Mouse (Mus musculus) liver, adult 2 months (tissue): ENCODE measurements at regions not wholly inside any gene's neighbourhood (a gene's known extent, or its start where the extent isn't known, plus 50 kb on each side); places are given as distances from the start of the nearest gene placed in this dataset.

Experiments used
- DNase-seq: peaks from one replicate; pipeline ENCODE4 v3.0.0-alpha.2; 2011; ENCODE audit warnings: low read depth, low spot score; ENCODE audit errors: extremely low read depth
- H3K27ac ChIP-seq: fragments of 200-500 bp; replicated peaks from 2 replicates; pipeline ENCODE4 v1.5.1; 2012; ENCODE audit warnings: low read depth, mild to moderate bottlenecking, control low read depth, inconsistent platforms, low read length; ENCODE audit not compliant: insufficient read depth
- H3K27me3 ChIP-seq: fragments of 200-500 bp; 2 replicates; pipeline ENCODE4 v1.6.1; 2012; ENCODE audit warnings: mild to moderate bottlenecking, moderate library complexity, low read length, inconsistent platforms; ENCODE audit not compliant: control insufficient read depth, insufficient read depth
- H3K36me3 ChIP-seq: fragments of 200-500 bp; 2 replicates; pipeline ENCODE4 v1.6.1; 2012; ENCODE audit warnings: low read length, inconsistent platforms; ENCODE audit not compliant: control insufficient read depth, insufficient read depth
- H3K4me1 ChIP-seq: fragments of 200-500 bp; 2 replicates; pipeline ENCODE4 v1.6.1; 2011; ENCODE audit warnings: low read length; ENCODE audit not compliant: control insufficient read depth, insufficient read depth
- H3K4me3 ChIP-seq: fragments of 200-500 bp; 2 replicates; pipeline ENCODE4 v1.5.1; 2011; ENCODE audit warnings: low read depth, mild to moderate bottlenecking, control low read depth, low read length, moderate library complexity; ENCODE audit not compliant: insufficient read depth
- H3K79me2 ChIP-seq: fragments of 200-500 bp; 2 replicates; pipeline ENCODE4 v1.6.1; 2012; ENCODE audit warnings: inconsistent platforms, mild to moderate bottlenecking, low read length, moderate library complexity; ENCODE audit not compliant: control insufficient read depth, insufficient read depth
- H3K9ac ChIP-seq: fragments of 200-500 bp; 2 replicates; pipeline ENCODE4 v1.6.1; 2012; ENCODE audit warnings: low read depth, mild to moderate bottlenecking, control low read depth, inconsistent platforms, low read length
- CTCF ChIP-seq: fragments of 200-500 bp; IDR thresholded peaks from 2 replicates; pipeline ENCODE4 v1.5.1; 2011; ENCODE audit warnings: low read depth, low read length, control low read depth
- POLR2A ChIP-seq: fragments of 200-500 bp; IDR thresholded peaks from 2 replicates; pipeline ENCODE4 v1.6.1; 2011; ENCODE audit warnings: low read length, control low read depth; ENCODE audit not compliant: insufficient read depth; ENCODE audit errors: extremely low read depth
- WGBS: fragments of 180-500 bp; shearing (Covaris S2); methylation state at CpG from one replicate; pipeline ENCODE4 v1.1.7; 2018; 5-methylcytosine and 5-hydroxymethylcytosine counted together

DNA sequence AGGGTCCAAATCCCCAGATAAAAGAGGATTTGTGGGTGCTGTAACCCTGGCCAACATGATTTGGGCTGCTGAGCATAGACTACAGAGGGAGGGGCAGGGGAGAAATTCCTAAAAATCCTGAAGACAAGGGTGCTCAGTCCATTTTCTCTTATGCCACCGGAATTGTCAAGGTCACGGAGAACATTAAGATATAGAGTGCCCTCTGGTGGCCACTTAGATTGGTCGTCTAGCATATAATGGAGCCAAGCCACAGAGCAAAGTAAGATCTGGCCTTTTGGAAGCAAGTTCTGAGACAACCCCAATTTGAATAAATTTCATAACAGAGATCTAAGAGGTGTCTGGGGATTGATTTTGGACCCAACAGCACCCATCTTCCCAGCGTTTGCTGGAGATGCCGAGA is 250.0 kb downstream of the Prr32 start:
- TF ChIP-seq CTCF (no peak), POLR2A (no peak)
- H3K79me2 ChIP-seq: no peaks in the 10 kb centered on the region
- DNase-seq: peak; percentile 10
- H3K4me1 ChIP-seq: no peaks in the 10 kb centered on the region
- H3K36me3 ChIP-seq: no peaks in the 10 kb centered on the region
- 49% methylated on average over 5 of the region's 5 CpGs for WGBS
- H3K4me3 ChIP-seq: no peak overlapping the region
- H3K9ac ChIP-seq: no peak overlapping the region
- H3K27ac ChIP-seq: no peak overlapping the region
- no peaks in the 10 kb centered on the region for H3K27me3 ChIP-seq
